Mouse (Mus musculus) brain, embryonic 18.5 days (tissue): ENCODE data around the gene C1qtnf6.

Source experiments
- DNase-seq: peaks from one replicate; pipeline ENCODE4 v3.0.0-alpha.2; 2012; ENCODE audit warnings: low read depth, low spot score

The C1qtnf6 gene

GRCm38 (mm10) chr15:78530671-78531450 is at the start of gene C1qtnf6:
C1qtnf6 (minus strand) TSS chr15:78531416.
- DNase-seq = no peak

- no peak for DNase-seq
Measured at GRCm38 (mm10) chr15:78576284-78576810, 45.1 kb upstream of the C1qtnf6 start.

- no peak for DNase-seq
Measured at GRCm38 (mm10) chr15:78572658-78573397, 41.6 kb upstream of the C1qtnf6 start, which contains the start of gene Rac2. Rac2 (minus strand) TSS chr15:78572783.

- no peak for DNase-seq
Measured at GRCm38 (mm10) chr15:78572270-78572600, 41.0 kb upstream of the C1qtnf6 start.

DNA sequence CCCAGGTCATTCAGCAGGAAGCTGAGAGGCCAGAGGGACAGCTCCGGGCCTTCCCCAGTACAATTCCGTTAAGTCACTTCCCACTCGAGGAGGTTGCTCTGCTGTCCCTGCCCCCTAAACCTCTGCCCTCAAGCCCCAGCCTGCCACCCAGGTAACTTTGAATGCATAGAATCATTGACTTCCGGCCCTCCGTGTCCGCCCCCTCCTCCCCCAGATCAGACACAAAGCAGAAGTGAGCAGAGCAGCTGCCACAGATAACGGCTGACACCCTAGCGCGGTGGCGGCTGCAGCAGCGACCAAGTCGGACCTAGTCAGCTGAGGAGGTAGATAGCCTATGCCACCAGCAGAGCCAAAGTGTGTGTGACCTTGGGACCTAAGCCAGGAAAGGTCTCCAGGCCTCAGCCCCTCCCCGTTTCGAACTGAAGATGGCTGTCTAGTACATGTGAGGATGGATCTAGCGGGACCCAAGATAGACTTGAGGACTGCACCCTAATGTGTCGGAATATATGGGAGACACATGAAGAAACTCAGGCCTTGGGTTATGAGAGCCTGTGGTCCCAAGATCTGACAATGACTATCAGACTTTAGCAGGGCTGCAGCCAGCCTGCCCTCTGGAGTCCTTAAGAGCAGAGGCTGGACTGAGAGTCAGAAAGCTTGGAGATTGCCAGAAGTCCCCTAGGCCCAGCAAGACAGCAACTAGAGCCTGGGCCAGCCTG is 40.5 kb upstream of the C1qtnf6 start:
- no peak for DNase-seq

DNA sequence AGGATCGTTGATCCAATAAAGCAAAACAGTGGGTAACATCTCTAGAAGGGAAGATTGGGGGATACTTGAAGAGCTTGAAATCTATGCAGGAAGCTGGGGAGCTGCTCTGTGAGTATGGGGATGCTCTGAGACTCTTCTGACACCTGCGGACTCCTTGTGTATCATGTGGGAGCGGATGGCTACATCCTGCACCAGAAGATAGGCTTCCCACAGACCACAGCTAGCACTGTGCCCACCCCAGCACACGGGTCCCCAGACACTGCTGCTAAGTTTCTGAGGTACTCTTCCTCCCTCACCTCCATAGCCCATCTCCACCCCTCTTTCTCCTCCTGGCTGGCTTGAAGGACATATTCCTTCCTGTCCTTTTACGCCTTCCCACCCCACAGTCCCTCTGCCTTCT is 39.0 kb upstream of the C1qtnf6 start:
- no peak for DNase-seq

DNA sequence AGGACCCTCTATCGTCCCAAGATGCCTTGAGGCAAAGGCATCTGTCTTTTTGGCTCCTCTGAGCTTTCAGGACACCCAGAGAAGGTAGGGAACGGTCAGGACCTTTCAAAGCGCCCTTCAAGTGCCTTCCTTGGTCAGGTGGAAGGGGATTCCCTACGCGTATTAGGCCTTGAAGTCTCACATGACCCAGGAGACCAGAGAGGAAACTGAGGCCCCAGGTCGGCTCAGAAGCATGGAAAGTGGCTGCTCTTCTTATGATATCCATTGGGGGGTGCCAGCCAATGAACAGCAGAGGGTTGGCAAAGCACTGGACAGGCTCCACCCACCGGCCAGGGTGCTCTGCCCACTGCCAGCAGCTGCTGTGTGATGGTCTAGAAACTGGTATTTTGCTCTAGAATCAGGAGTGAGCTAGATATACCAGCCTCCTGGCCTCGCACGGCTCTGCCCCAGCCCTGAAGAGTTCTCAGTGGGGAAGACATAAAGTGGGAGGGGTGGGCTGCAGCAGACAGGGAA is 36.4 kb upstream of the C1qtnf6 start:
- no peak for DNase-seq

DNA sequence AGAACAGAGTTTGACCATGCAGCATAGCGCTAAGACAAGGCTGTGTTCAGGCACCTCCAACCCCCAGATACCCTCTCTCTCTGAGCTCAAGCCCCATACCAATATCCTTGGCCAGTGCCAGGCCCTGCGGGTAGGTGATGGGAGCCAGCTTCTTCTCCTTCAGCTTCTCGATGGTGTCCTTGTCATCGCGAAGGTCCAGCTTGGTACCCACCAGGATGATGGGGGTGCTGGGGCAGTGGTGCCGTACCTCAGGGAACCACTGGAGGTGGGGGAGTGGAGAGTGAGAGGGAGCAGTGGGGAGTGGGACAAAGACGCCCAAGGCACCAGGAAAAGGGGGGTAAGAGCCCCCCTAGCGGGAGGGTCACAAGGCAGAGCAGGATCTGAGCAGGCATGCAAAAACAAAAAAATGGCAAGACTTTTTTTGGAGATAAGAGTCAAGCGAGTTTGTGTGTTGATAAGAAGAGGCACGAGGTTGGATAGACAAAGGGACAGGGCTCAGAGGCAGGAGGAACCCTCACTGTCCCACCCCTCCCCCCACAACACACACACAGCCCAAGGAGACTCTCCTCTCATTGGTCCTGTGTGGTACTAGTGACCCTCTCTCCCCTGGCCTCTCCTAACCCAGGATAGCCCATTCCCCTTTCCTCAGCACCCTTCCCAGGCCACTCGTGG is 33.7 kb upstream of the C1qtnf6 start:
- no peak for DNase-seq

GRCm38 (mm10) chr15:78563937-78564336 is 32.7 kb upstream of the C1qtnf6 start:
- no peak for DNase-seq

GRCm38 (mm10) chr15:78563344-78563743 is 32.1 kb upstream of the C1qtnf6 start:
- no peak for DNase-seq

DNA sequence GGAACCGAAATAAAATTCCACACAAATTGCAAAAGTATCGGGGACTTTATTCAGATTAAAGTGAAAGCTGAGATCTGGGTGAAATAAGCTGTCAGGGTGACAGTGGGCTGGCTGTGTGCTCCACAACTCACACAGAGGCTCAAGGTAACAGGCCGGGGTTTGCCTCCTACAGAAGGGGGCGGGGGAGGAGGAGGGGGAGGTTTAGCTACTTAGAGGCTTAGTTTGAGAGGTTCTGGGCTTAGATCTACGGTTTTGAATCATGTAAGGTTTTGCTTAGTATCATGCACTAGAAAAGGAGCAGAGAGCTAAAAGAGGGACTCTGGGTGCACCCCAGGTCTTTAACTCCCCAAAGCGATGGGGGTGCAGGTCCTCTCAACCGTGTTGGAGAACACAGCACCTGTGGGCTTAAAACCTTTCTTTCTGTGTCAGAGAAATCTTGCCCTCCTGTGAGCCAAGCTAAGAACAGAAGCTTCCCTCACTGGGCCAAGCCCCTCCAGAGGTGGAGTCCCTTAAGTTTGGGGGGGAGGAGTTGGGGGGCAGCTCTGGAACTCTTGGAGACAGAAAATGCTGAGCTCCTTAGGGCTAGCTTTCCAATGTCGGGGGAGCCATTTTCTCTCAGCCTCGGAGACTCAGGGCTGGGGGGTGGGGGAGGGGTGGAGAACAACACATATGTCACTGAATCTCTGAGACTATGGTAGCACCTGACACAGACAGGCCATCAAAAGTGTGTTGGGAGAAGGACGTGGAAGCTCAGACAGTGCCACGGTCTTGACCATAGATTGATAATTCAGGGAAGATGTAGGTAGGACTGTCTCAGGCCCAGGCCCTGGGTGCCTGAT is 28.1 kb upstream of the C1qtnf6 start:
- DNase-seq = no peak

DNA sequence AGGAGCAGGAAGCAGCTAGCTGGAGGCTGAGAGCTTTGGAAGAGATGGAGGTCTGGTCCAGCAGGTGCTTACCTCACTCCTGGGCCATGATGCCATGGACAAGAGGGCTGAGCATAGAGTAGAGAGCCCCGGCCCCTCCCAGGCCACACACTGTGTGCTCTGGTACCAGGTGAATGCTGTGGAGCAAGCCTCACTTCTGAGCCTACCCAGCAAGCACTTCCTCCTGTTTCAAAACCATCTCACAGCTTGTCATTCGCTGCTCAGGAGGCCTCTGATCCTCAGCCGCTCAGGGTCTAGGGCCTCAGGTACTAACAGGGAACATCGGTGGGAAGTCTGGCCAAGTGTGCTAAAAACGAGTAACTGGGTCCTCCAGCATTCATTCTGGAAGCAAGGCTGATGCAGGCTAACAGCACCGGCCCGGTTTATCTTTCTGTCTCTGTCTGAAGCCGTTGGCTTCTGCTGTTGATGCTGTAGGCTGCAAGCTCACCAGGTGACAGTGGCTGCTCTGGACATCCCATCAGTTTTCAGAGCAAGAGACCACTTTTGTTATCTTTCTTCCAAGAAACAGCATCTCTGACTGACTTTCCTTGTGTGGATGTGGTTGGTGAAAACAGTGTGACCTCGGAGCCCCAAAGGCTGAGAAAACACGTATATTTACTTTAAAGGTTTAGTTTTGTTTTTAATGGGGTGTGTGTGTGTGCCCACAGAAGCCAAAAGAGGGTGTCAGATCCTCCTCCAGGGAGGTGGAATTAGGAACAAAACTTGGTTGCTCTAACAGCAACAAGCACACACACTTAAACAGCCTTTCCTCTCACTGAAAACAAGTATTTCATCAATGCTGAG is 26.7 kb upstream of the C1qtnf6 start:
- no peak for DNase-seq

GRCm38 (mm10) chr15:78554545-78555313 is 23.5 kb upstream of the C1qtnf6 start:
- DNase-seq = no peak

- DNase-seq = no peak
Measured at GRCm38 (mm10) chr15:78549189-78549734, 18.0 kb upstream of the C1qtnf6 start.

DNA sequence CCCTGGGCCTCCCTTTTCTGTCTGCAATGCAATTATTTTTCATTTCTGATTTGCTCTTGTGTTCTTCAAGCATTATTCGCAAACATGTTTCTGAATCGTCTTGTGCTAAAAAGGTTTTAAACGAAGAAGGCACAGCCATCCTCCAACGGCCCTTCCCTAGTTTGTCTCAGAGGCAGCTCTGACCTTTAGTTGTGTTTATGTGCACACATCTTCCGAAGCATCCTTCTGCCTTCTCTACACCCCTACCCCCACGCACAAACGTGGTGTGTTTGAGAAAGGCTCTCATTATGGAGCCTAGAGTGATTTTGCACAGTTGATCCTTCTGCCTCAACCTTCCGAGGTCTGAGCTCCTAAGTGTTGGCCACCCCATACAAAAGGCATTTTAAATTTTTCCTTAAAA is 17.5 kb upstream of the C1qtnf6 start:
- no peak for DNase-seq

- DNase-seq = no peak
Measured at GRCm38 (mm10) chr15:78548336-78548665, 17.1 kb upstream of the C1qtnf6 start.

DNA sequence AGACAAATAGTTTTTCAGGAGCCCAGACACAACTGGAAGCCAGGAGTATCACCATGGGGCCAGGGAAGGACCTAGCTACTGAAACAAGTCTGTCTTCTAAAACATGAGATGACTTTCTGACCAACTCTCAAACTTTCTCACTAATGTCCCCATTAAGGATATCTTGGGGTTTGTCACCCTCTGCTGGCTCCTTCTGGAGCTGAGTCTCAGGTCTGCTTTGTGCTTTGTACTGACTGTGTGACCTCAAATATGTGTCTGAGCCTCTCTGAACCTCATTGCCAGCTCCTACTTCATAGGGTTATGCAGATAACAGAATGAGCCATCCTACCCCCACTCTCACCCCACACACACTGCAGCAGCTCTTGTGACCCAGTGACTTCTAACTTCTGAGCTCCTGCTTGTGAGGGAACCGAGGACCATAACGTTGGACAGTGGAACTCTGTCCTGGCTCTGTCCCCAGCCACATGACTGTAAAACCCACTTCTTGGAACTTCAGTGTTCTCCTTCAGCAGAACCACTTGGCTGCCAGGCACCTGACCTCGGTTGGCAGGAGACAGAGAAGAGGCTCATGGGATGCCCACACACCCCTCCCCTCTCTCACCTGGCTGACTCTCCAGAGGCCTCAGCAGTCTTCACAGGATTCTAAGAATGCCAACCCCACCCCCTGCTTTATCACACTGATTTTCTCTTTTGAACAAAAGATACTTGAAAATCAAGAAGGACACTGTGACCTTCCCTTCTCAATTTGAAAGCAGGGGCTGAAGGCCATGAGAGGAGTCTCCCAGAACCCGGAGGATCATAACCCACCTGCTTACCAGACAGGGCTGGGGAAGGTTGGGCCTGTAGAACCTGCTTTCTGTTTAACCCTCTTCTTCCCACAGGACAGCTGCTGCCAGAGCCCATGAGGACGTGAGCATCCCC is 16.5 kb upstream of the C1qtnf6 start:
- no peak for DNase-seq

DNA sequence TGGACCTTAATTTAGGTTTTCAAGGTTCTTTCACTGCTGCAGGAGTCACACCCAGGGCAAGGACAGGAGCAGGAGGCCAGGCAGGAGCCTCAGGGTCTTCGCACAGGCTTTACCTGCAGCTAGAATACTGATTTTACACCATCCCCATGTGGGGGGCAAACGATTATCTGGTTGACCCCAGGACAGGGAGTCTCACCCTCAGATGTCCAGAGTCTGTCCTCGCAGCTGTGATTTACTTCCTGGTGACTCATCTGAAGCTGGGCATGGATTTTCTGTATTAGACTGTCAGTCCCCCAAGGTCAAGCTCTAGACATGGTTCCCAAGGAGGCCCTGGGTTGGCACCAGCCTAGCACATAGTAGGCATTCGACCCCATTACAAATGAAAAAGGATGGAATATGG is 14.8 kb upstream of the C1qtnf6 start:
- DNase-seq = no peak
